Mouse (Mus musculus): Measurements from ENCODE around the gene Olfr1326-ps1.

The Olfr1326-ps1 gene

DNA sequence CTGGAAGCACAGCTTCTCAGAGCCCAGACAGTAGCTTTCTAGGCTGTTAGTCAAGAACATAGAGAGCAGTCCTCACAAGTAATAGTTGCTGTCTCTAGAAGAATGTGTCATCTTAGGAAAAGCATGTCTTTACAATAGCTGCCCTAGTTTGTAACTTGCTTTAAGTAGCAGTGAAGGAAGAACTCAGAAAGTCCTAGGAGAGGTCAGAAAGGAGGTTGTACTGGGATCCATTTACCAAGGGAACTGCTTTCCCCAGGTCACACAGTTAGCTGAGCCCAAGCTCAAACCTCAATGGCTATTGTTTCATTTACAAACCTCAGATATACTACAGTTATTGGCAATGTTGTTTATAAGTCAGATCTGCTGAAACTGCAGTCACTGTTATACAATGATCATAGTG is at the start of gene Olfr1326-ps1:
Gene Olfr1326-ps1 (minus strand): TSS at position 101 of the 400 bp plus-strand sequence.
- DNase-seq (ENCODE audit: low spot score) = no peak

DNA sequence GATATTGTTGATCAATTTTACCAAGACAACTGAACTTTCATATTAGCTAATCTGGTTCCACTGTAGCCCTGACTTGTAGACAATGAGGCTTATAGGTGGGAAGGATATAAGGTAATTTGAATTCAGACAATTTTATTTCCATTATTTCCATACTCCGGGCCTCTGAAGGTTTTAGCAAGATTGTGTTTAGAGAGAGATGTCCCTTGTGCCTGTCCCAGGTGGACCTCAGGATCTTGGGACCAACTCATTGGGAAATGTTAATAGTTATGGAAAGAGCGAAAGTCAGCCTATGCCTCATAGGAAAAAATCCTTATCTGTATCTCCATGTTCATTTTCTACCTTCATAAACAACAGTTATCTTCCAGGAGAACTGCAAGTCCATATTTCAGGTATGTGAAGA is 17.7 kb upstream of the Olfr1326-ps1 start, which contains the start of gene Olfr1325:
Gene Olfr1325 (plus strand): TSS at position 301 of the 400 bp plus-strand sequence.
- DNase-seq (ENCODE audit: low spot score) = no peak
